Mouse (Mus musculus): ENCODE results near the gene Hfm1. TPM values are rescaled to one million over a fixed set of nuclear protein-coding genes. Genes with fewer than 3 reads are reported as not detected.
A peak's percentile ranks its signal among the peaks of the same experiment; 100 is the strongest.

Hfm1 gene
- polyA plus RNA-seq, 1 experiment from 2014 or later: 7.9 TPM

GRCm38 (mm10) chr5:106826044-106826443 is 100.1 kb downstream of the Hfm1 start:
- WGBS: 56% methylated on average over 8 of the region's 8 CpGs
- ATAC-seq: 0 out of 2 replicates have a peak, but pooled peaks have one; percentile 34
- Histone ChIP-seq H3K4me1 (ENCODE audit: control insufficient read depth, insufficient read depth, low read length) (peaks cover 10% of the 10 kb centered on the region), H3K27ac (ENCODE audit: low read length) (peak overlapping the region; percentile 80; the same call in 1 of the 2 replicates), H3K4me2 (ENCODE audit: low read length) (peak overlapping the region; percentile 88; the same call in 1 of the 2 replicates), H3K4me3 (ENCODE audit: low read depth, low read length) (no peak overlapping the region), H3K36me3 (ENCODE audit: control insufficient read depth, insufficient read depth, low read length) (no peaks in the 10 kb centered on the region), H3K27me3 (ENCODE audit: control insufficient read depth, insufficient read depth, low read depth, low read length) (no peaks in the 10 kb centered on the region), H3K9me3 (replicated peaks; ENCODE audit: control insufficient read depth, low read length, poor library complexity, severe bottlenecking) (no peaks in the 10 kb centered on the region), H3K9ac (ENCODE audit: low read depth, low read length) (no peak overlapping the region)

- H3K4me1 ChIP-seq (ENCODE audit: control insufficient read depth, insufficient read depth, low read length): peaks cover 10% of the 10 kb centered on the region
- H3K27ac ChIP-seq (ENCODE audit: low read length): peak overlapping the region; percentile 80
- WGBS: 3% methylated on average over 19 of the region's 19 CpGs
- peak; percentile 85 for ATAC-seq
- H3K9me3 ChIP-seq (replicated peaks; ENCODE audit: control insufficient read depth, low read length, poor library complexity, severe bottlenecking): no peaks in the 10 kb centered on the region
- peak overlapping the region; percentile 88 for H3K4me2 ChIP-seq (ENCODE audit: low read length)
- H3K36me3 ChIP-seq (ENCODE audit: control insufficient read depth, insufficient read depth, low read length): no peaks in the 10 kb centered on the region
- peak overlapping the region; percentile 46 for H3K4me3 ChIP-seq (ENCODE audit: low read depth, low read length)
- H3K27me3 ChIP-seq (ENCODE audit: control insufficient read depth, insufficient read depth, low read depth, low read length): no peaks in the 10 kb centered on the region
- peak overlapping the region; percentile 57 for H3K9ac ChIP-seq (ENCODE audit: low read depth, low read length)
Measured at GRCm38 (mm10) chr5:106825301-106825853, 100.7 kb downstream of the Hfm1 start.

- ATAC-seq: peak; percentile 43; the same call in 1 of the 2 replicates
- Histone ChIP-seq H3K27ac (ENCODE audit: low read length) (peak overlapping the region; percentile 80), H3K27me3 (ENCODE audit: control insufficient read depth, insufficient read depth, low read depth, low read length) (no peaks in the 10 kb centered on the region), H3K4me3 (ENCODE audit: low read depth, low read length) (no peak overlapping the region), H3K9me3 (replicated peaks; ENCODE audit: control insufficient read depth, low read length, poor library complexity, severe bottlenecking) (no peaks in the 10 kb centered on the region), H3K36me3 (ENCODE audit: control insufficient read depth, insufficient read depth, low read length) (no peaks in the 10 kb centered on the region), H3K4me2 (ENCODE audit: low read length) (peak overlapping the region; percentile 88), H3K4me1 (ENCODE audit: control insufficient read depth, insufficient read depth, low read length) (peaks cover 10% of the 10 kb centered on the region), H3K9ac (ENCODE audit: low read depth, low read length) (peak overlapping the region; percentile 57; the same call in 1 of the 2 replicates)
- WGBS: 58% methylated on average over 5 of the region's 5 CpGs
Measured at GRCm38 (mm10) chr5:106824716-106825115, 101.4 kb downstream of the Hfm1 start.

- H3K4me3 ChIP-seq (ENCODE audit: low read depth, low read length): no peak overlapping the region
- no peaks in the 10 kb centered on the region for H3K4me1 ChIP-seq (ENCODE audit: control insufficient read depth, insufficient read depth, low read length)
- H3K9ac ChIP-seq (ENCODE audit: low read depth, low read length): no peak overlapping the region
- H3K27ac ChIP-seq (ENCODE audit: low read length): no peak overlapping the region
- no peak for ATAC-seq
- no peaks in the 10 kb centered on the region for H3K27me3 ChIP-seq (ENCODE audit: control insufficient read depth, insufficient read depth, low read depth, low read length)
- H3K4me2 ChIP-seq (ENCODE audit: low read length): no peak overlapping the region
- no peaks in the 10 kb centered on the region for H3K36me3 ChIP-seq (ENCODE audit: control insufficient read depth, insufficient read depth, low read length)
- no peaks in the 10 kb centered on the region for H3K9me3 ChIP-seq (replicated peaks; ENCODE audit: control insufficient read depth, low read length, poor library complexity, severe bottlenecking)
- WGBS: 87% methylated on average over 8 of the region's 8 CpGs
Measured at GRCm38 (mm10) chr5:106819630-106820029, 106.5 kb downstream of the Hfm1 start.

GRCm38 (mm10) chr5:106815923-106816654 is 110.0 kb downstream of the Hfm1 start:
- Histone ChIP-seq H3K4me2 (ENCODE audit: low read length) (peak overlapping the region; percentile 37), H3K36me3 (ENCODE audit: control insufficient read depth, insufficient read depth, low read length) (no peaks in the 10 kb centered on the region), H3K4me3 (ENCODE audit: low read depth, low read length) (0 out of 2 replicates have a peak overlapping the region, but pooled peaks have one; percentile 8), H3K9me3 (replicated peaks; ENCODE audit: control insufficient read depth, low read length, poor library complexity, severe bottlenecking) (no peaks in the 10 kb centered on the region), H3K27ac (ENCODE audit: low read length) (no peak overlapping the region), H3K9ac (ENCODE audit: low read depth, low read length) (no peak overlapping the region), H3K4me1 (ENCODE audit: control insufficient read depth, insufficient read depth, low read length) (no peaks in the 10 kb centered on the region), H3K27me3 (ENCODE audit: control insufficient read depth, insufficient read depth, low read depth, low read length) (peaks cover 3% of the 10 kb centered on the region; the same call in 1 of the 2 replicates)
- ATAC-seq: no peak
- WGBS: 51% methylated on average over 15 of the region's 15 CpGs

GRCm38 (mm10) chr5:106814611-106815010 is 111.5 kb downstream of the Hfm1 start:
- no peak for ATAC-seq
- 70% methylated on average over 6 of the region's 6 CpGs for WGBS
- Histone ChIP-seq H3K9me3 (replicated peaks; ENCODE audit: control insufficient read depth, low read length, poor library complexity, severe bottlenecking) (no peaks in the 10 kb centered on the region), H3K4me2 (ENCODE audit: low read length) (no peak overlapping the region), H3K9ac (ENCODE audit: low read depth, low read length) (no peak overlapping the region), H3K36me3 (ENCODE audit: control insufficient read depth, insufficient read depth, low read length) (no peaks in the 10 kb centered on the region), H3K4me1 (ENCODE audit: control insufficient read depth, insufficient read depth, low read length) (no peaks in the 10 kb centered on the region), H3K27me3 (ENCODE audit: control insufficient read depth, insufficient read depth, low read depth, low read length) (peaks cover 3% of the 10 kb centered on the region; the same call in 1 of the 2 replicates), H3K4me3 (ENCODE audit: low read depth, low read length) (no peak overlapping the region), H3K27ac (ENCODE audit: low read length) (no peak overlapping the region)

- no peaks in the 10 kb centered on the region for H3K27me3 ChIP-seq (ENCODE audit: control insufficient read depth, insufficient read depth, low read depth, low read length)
- H3K9me3 ChIP-seq (replicated peaks; ENCODE audit: control insufficient read depth, low read length, poor library complexity, severe bottlenecking): no peaks in the 10 kb centered on the region
- WGBS: 3% methylated on average over 12 of the region's 12 CpGs
- H3K4me3 ChIP-seq (ENCODE audit: low read depth, low read length): no peak overlapping the region
- H3K9ac ChIP-seq (ENCODE audit: low read depth, low read length): no peak overlapping the region
- H3K27ac ChIP-seq (ENCODE audit: low read length): no peak overlapping the region
- ATAC-seq: 0 out of 2 replicates have a peak, but pooled peaks have one; percentile 26
- no peak overlapping the region for H3K4me2 ChIP-seq (ENCODE audit: low read length)
- H3K36me3 ChIP-seq (ENCODE audit: control insufficient read depth, insufficient read depth, low read length): no peaks in the 10 kb centered on the region
- no peaks in the 10 kb centered on the region; the same call in 1 of the 2 replicates for H3K4me1 ChIP-seq (ENCODE audit: control insufficient read depth, insufficient read depth, low read length)
Measured at GRCm38 (mm10) chr5:106803094-106803493, 123.0 kb downstream of the Hfm1 start.

- peak overlapping the region; percentile 55; the same call in 1 of the 2 replicates for H3K9ac ChIP-seq (ENCODE audit: low read depth, low read length)
- WGBS: 5% methylated on average over 32 of the region's 32 CpGs
Measured at GRCm38 (mm10) chr5:106801886-106802798, 124.0 kb downstream of the Hfm1 start.

More at GRCm38 (mm10) chr5:106801886-106802798, 124.0 kb downstream of the Hfm1 start:
- no peaks in the 10 kb centered on the region; the same call in 1 of the 2 replicates for H3K4me1 ChIP-seq (ENCODE audit: control insufficient read depth, insufficient read depth, low read length)
- ATAC-seq: peak; percentile 77
- no peak overlapping the region for H3K27ac ChIP-seq (ENCODE audit: low read length)
- H3K36me3 ChIP-seq (ENCODE audit: control insufficient read depth, insufficient read depth, low read length): no peaks in the 10 kb centered on the region
- no peaks in the 10 kb centered on the region for H3K27me3 ChIP-seq (ENCODE audit: control insufficient read depth, insufficient read depth, low read depth, low read length)
- peak overlapping the region; percentile 35 for H3K4me3 ChIP-seq (ENCODE audit: low read depth, low read length)
- peak overlapping the region; percentile 74 for H3K4me2 ChIP-seq (ENCODE audit: low read length)
- no peaks in the 10 kb centered on the region for H3K9me3 ChIP-seq (replicated peaks; ENCODE audit: control insufficient read depth, low read length, poor library complexity, severe bottlenecking)

Data from midbrain, embryonic 16.5 days (tissue).